Mouse (Mus musculus): ENCODE measurements around the gene Klk5. TPM values are rescaled to one million over a fixed set of nuclear protein-coding genes. Genes with fewer than 3 reads are reported as not detected.

The Klk5 gene
- polyA plus RNA-seq, 1 experiment: not detected

GRCm38 (mm10) chr7:43878281-43878680 is 36.5 kb downstream of the Klk5 start:
- WGBS: 28% methylated on average over 1 of the region's 1 CpGs
- no peak overlapping the region for H3K27ac ChIP-seq (ENCODE audit: insufficient read depth, low read length)
- no peak overlapping the region for H3K4me3 ChIP-seq (replicated peaks; ENCODE audit: insufficient read depth, low read depth, low read length)
- DNase-seq: no peak
- no peaks in the 10 kb centered on the region for H3K27me3 ChIP-seq (ENCODE audit: control insufficient read depth, insufficient read depth, low read length)
- H3K4me1 ChIP-seq (ENCODE audit: control insufficient read depth, insufficient read depth, low read length): no peaks in the 10 kb centered on the region
- TF ChIP-seq CTCF (IDR thresholded peaks at IDR 0.05; ENCODE audit: borderline replicate concordance, insufficient read depth, low read depth, low read length) (no peak), POLR2A (IDR thresholded peaks at IDR 0.05; ENCODE audit: borderline replicate concordance, insufficient read depth, low read length) (no peak)

GRCm38 (mm10) chr7:43880912-43881311 is 39.1 kb downstream of the Klk5 start, which contains the start of gene Klk4:
Gene Klk4 (plus strand): TSS chr7:43881160.
- Histone ChIP-seq H3K4me1 (ENCODE audit: control insufficient read depth, insufficient read depth, low read length) (no peaks in the 10 kb centered on the region), H3K27me3 (ENCODE audit: control insufficient read depth, insufficient read depth, low read length) (no peaks in the 10 kb centered on the region), H3K27ac (ENCODE audit: insufficient read depth, low read length) (no peak within 1 kb of the TSS), H3K4me3 (replicated peaks; ENCODE audit: insufficient read depth, low read depth, low read length) (no peak within 1 kb of the TSS)
- DNase-seq: no peak
- TF ChIP-seq CTCF (IDR thresholded peaks at IDR 0.05; ENCODE audit: borderline replicate concordance, insufficient read depth, low read depth, low read length) (no peak), POLR2A (IDR thresholded peaks at IDR 0.05; ENCODE audit: borderline replicate concordance, insufficient read depth, low read length) (no peak)
- WGBS: 5% methylated on average over 3 of the region's 3 CpGs

GRCm38 (mm10) chr7:43882346-43882745 is 40.6 kb downstream of the Klk5 start:
- H3K4me1 ChIP-seq (ENCODE audit: control insufficient read depth, insufficient read depth, low read length): no peaks in the 10 kb centered on the region
- H3K4me3 ChIP-seq (replicated peaks; ENCODE audit: insufficient read depth, low read depth, low read length): no peak overlapping the region
- 23% methylated on average over 4 of the region's 4 CpGs for WGBS
- H3K27ac ChIP-seq (ENCODE audit: insufficient read depth, low read length): no peak overlapping the region
- H3K27me3 ChIP-seq (ENCODE audit: control insufficient read depth, insufficient read depth, low read length): no peaks in the 10 kb centered on the region
- TF ChIP-seq POLR2A (IDR thresholded peaks at IDR 0.05; ENCODE audit: borderline replicate concordance, insufficient read depth, low read length) (no peak), CTCF (IDR thresholded peaks at IDR 0.05; ENCODE audit: borderline replicate concordance, insufficient read depth, low read depth, low read length) (no peak)
- DNase-seq: no peak

GRCm38 (mm10) chr7:43882811-43883210 is 41.0 kb downstream of the Klk5 start:
- H3K4me1 ChIP-seq (ENCODE audit: control insufficient read depth, insufficient read depth, low read length): no peaks in the 10 kb centered on the region
- no peak for DNase-seq
- TF ChIP-seq CTCF (IDR thresholded peaks at IDR 0.05; ENCODE audit: borderline replicate concordance, insufficient read depth, low read depth, low read length): no peak
- no peak overlapping the region for H3K4me3 ChIP-seq (replicated peaks; ENCODE audit: insufficient read depth, low read depth, low read length)
- no peaks in the 10 kb centered on the region for H3K27me3 ChIP-seq (ENCODE audit: control insufficient read depth, insufficient read depth, low read length)
- H3K27ac ChIP-seq (ENCODE audit: insufficient read depth, low read length): no peak overlapping the region
- WGBS: 22% methylated on average over 4 of the region's 4 CpGs

- peak; percentile 3 to 18 for DNase-seq
- WGBS: 6% methylated on average over 14 of the region's 14 CpGs
- TF ChIP-seq CTCF (IDR thresholded peaks at IDR 0.05; ENCODE audit: borderline replicate concordance, insufficient read depth, low read depth, low read length): peak; percentile 52; the same call in 1 of the 2 replicates
- no peak for TF ChIP-seq POLR2A (IDR thresholded peaks at IDR 0.05; ENCODE audit: borderline replicate concordance, insufficient read depth, low read length)
- Histone ChIP-seq H3K27me3 (ENCODE audit: control insufficient read depth, insufficient read depth, low read length) (no peaks in the 10 kb centered on the region), H3K4me3 (replicated peaks; ENCODE audit: insufficient read depth, low read depth, low read length) (no peak overlapping the region), H3K4me1 (ENCODE audit: control insufficient read depth, insufficient read depth, low read length) (no peaks in the 10 kb centered on the region), H3K27ac (ENCODE audit: insufficient read depth, low read length) (no peak overlapping the region)
Observed at GRCm38 (mm10) chr7:43883547-43883946, 41.8 kb downstream of the Klk5 start.

- Histone ChIP-seq H3K27ac (ENCODE audit: insufficient read depth, low read length) (no peak overlapping the region), H3K4me1 (ENCODE audit: control insufficient read depth, insufficient read depth, low read length) (no peaks in the 10 kb centered on the region), H3K27me3 (ENCODE audit: control insufficient read depth, insufficient read depth, low read length) (no peaks in the 10 kb centered on the region), H3K4me3 (replicated peaks; ENCODE audit: insufficient read depth, low read depth, low read length) (no peak overlapping the region)
- WGBS: 65% methylated on average over 5 of the region's 5 CpGs
- DNase-seq: no peak
- TF ChIP-seq CTCF (IDR thresholded peaks at IDR 0.05; ENCODE audit: borderline replicate concordance, insufficient read depth, low read depth, low read length) (no peak), POLR2A (IDR thresholded peaks at IDR 0.05; ENCODE audit: borderline replicate concordance, insufficient read depth, low read length) (no peak)
Observed at GRCm38 (mm10) chr7:43891365-43891764, 49.6 kb downstream of the Klk5 start.

GRCm38 (mm10) chr7:43891788-43892187 is 50.0 kb downstream of the Klk5 start:
- DNase-seq: no peak
- Histone ChIP-seq H3K4me3 (replicated peaks; ENCODE audit: insufficient read depth, low read depth, low read length) (no peak overlapping the region), H3K27me3 (ENCODE audit: control insufficient read depth, insufficient read depth, low read length) (no peaks in the 10 kb centered on the region), H3K27ac (ENCODE audit: insufficient read depth, low read length) (no peak overlapping the region), H3K4me1 (ENCODE audit: control insufficient read depth, insufficient read depth, low read length) (no peaks in the 10 kb centered on the region)
- TF ChIP-seq POLR2A (IDR thresholded peaks at IDR 0.05; ENCODE audit: borderline replicate concordance, insufficient read depth, low read length) (no peak), CTCF (IDR thresholded peaks at IDR 0.05; ENCODE audit: borderline replicate concordance, insufficient read depth, low read depth, low read length) (no peak)
- 64% methylated on average over 3 of the region's 3 CpGs for WGBS

GRCm38 (mm10) chr7:43894836-43895235 is 53.1 kb downstream of the Klk5 start:
- H3K4me3 ChIP-seq (replicated peaks; ENCODE audit: insufficient read depth, low read depth, low read length): no peak overlapping the region
- peak; percentile 79 for TF ChIP-seq CTCF (IDR thresholded peaks at IDR 0.05; ENCODE audit: borderline replicate concordance, insufficient read depth, low read depth, low read length)
- TF ChIP-seq POLR2A (IDR thresholded peaks at IDR 0.05; ENCODE audit: borderline replicate concordance, insufficient read depth, low read length): no peak
- DNase-seq: peak; percentile 61 to 71
- H3K4me1 ChIP-seq (ENCODE audit: control insufficient read depth, insufficient read depth, low read length): no peaks in the 10 kb centered on the region
- no peak overlapping the region for H3K27ac ChIP-seq (ENCODE audit: insufficient read depth, low read length)
- H3K27me3 ChIP-seq (ENCODE audit: control insufficient read depth, insufficient read depth, low read length): no peaks in the 10 kb centered on the region
- WGBS: 7% methylated on average over 1 of the region's 1 CpGs

Other genes with a start within 250 kb of the Klk5 start
- 0.05 and 0.10 TPM in 2 replicates for gene Zfp819, start 234.8 kb upstream of the Klk5 start, polyA plus RNA-seq (2012; rRNA removed)
- 0.13 TPM in 1 of 2 replicates, not detected in the other for gene Ceacam18, start 207.3 kb upstream of the Klk5 start, polyA plus RNA-seq (2012; rRNA removed)
- 0.44 and 0.54 TPM in 2 replicates for gene Siglece, start 181.8 kb upstream of the Klk5 start, polyA plus RNA-seq (2012; rRNA removed)
- gene Ctu1, start 170.0 kb upstream of the Klk5 start, polyA plus RNA-seq (2012; rRNA removed): 9.2 and 10.0 TPM in 2 replicates
- gene Klk14, start 151.6 kb upstream of the Klk5 start, polyA plus RNA-seq (2012; rRNA removed): not detected in 2 replicates
- not detected in 2 replicates for gene Klk13, start 129.4 kb upstream of the Klk5 start, polyA plus RNA-seq (2012; rRNA removed)
- gene Klk12, start 73.1 kb upstream of the Klk5 start, polyA plus RNA-seq (2012; rRNA removed): not detected in 2 replicates
- not detected in 2 replicates for gene Klk11, start 67.4 kb upstream of the Klk5 start, polyA plus RNA-seq (2012; rRNA removed)
- 0.20 and 0.24 TPM in 2 replicates for gene Klk10, start 60.9 kb upstream of the Klk5 start, polyA plus RNA-seq (2012; rRNA removed)
- 0.07 and 0.11 TPM in 2 replicates for gene Klk9, start 50.1 kb upstream of the Klk5 start, polyA plus RNA-seq (2012; rRNA removed)
- gene Klk8, start 44.4 kb upstream of the Klk5 start, polyA plus RNA-seq (2012; rRNA removed): 1.6 and 1.9 TPM in 2 replicates
- not detected in 2 replicates for gene Klk7, start 30.7 kb upstream of the Klk5 start, polyA plus RNA-seq (2012; rRNA removed)
- gene Klk6, start 17.5 kb upstream of the Klk5 start, polyA plus RNA-seq (2012; rRNA removed): 88.4 and 102 TPM in 2 replicates
- not detected in 2 replicates for gene Klk4, start 39.2 kb downstream of the Klk5 start, polyA plus RNA-seq (2012; rRNA removed)
- not detected in 2 replicates for gene Klk15, start 91.8 kb downstream of the Klk5 start, polyA plus RNA-seq (2012; rRNA removed)
- not detected in 2 replicates for gene Klk1b8, start 108.7 kb downstream of the Klk5 start, polyA plus RNA-seq (2012; rRNA removed)
- gene Klk1b1, start 124.8 kb downstream of the Klk5 start, polyA plus RNA-seq (2012; rRNA removed): not detected in 2 replicates
- 0.13 and 0.25 TPM in 2 replicates for gene Klk1b9, start 134.1 kb downstream of the Klk5 start, polyA plus RNA-seq (2012; rRNA removed)
- not detected in 2 replicates for gene Klk1b11, start 153.9 kb downstream of the Klk5 start, polyA plus RNA-seq (2012; rRNA removed)
- gene Klk1b26, start 170.2 kb downstream of the Klk5 start, polyA plus RNA-seq (2012; rRNA removed): not detected in 2 replicates
- gene Klk1b27, start 210.3 kb downstream of the Klk5 start, polyA plus RNA-seq (2012; rRNA removed): 0.38 and 0.51 TPM in 2 replicates

Data from cerebellum, adult 2 months (tissue).